Mouse (Mus musculus): ENCODE results near the gene Rwdd1.
A peak's percentile ranks its signal among the peaks of the same experiment; 100 is the strongest.
"Not testable (repeated sequence)": the region's sequence is repeated elsewhere in the genome, so short reads cannot be mapped to it uniquely, and the experiment has no call there.

The Rwdd1 gene

DNA sequence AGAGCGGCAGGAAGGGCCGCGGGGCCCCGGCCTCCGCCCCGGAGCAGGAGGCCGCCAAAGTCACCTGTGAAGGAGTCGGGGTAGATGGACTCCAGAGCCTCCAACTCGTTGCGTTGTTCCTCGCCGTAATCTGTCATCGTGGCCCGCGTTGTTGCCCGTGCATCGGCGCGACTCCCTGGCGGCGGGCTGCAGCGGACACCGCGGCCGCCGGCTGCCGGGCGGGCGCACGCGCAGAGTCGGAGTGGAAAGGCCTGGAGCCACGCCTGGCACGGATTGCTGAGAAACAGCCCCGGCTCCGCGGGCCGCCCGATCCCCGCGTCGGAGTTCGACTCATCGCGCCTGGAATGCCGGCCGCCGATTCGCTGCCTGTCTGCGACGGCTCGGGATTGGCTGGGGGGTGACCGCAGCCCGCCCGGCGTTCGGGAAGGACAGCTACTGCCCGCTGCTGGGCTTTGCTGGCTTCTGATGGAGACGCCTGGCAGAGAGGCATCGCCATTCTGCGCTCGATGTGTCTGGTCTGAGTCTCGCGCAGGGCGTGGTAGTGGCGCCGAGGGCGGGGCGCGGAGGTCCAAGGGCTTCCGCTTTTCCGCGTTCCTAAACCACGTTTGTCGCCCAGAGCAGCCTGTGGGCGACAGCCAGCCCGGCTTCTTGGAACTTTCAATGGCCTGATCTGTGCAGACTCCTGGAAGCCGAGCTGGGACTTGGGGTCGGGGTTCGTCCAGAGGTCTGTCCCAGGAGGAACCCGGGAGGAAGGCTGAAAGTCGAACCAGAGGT, at the start of gene Rwdd1:
Rwdd1 (minus strand) TSS at position 323 of the 774 bp plus-strand sequence.
- DNase-seq (ENCODE audit: low read depth, low spot score), result peak; percentile 95

DNA sequence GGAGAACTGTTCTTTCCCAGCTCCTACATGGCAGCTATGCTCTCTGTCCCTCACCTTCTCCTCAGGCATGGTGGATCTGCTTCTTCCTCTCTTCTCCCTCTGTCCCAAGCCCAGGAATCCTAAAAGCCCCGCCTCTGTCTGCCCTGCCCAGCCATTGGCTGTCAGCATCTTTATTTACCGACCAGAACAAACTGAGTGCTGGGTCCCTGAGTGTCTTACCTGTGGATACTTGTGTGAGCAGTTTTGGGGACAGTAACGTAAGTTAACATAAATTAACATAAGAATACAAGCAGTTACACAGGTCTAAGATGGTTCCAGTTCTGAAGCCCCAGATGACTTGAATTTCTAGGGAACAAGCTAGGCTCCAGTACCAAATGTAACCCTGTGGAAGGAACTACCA, 47.2 kb upstream of the Rwdd1 start:
- peak; percentile 64 for DNase-seq (ENCODE audit: low read depth, low spot score)

DNA sequence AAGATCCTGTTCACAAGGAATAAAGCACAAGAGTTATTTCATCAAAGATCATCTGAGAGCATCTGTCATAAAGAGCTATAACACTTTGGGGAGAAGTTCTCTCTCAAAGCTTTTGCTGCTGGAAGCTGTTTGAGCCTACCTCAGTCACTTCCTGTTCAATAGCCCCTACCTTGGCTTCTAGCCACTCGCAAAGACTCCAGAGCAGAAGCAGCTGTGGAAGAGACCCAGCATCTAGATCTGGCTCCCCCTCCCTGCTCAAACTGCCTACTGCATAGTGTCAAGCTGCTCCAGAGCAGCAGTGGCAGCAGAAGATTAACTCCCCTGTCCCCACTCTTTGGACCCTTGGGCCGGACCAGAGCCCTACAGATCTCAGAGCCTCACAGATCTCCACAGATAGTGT, 34.6 kb upstream of the Rwdd1 start:
- DNase-seq (ENCODE audit: low read depth, low spot score), result no peak

DNA sequence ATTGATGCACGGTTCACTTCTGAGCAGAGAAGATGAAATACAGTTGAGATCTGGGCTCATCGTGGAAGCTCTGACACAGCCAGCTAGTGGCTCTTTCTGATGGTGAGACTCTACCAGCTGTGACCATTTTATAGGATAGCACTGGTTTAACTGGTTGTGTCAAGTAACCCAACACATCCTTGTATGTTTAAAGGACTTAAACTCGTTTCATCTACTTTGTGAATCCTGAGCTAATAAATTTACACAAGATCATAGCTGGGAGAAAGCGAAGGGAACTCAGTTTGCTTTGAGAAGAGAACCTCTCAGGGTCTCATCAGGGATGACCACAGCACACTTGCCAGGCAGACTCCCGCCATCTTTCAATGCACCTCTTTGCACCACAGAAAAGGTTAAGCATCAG, 24.8 kb upstream of the Rwdd1 start, which contains the start of gene Calhm4:
Calhm4 (minus strand) TSS at position 101 of the 400 bp plus-strand sequence.
- DNase-seq (ENCODE audit: low read depth, low spot score), result no peak

DNA sequence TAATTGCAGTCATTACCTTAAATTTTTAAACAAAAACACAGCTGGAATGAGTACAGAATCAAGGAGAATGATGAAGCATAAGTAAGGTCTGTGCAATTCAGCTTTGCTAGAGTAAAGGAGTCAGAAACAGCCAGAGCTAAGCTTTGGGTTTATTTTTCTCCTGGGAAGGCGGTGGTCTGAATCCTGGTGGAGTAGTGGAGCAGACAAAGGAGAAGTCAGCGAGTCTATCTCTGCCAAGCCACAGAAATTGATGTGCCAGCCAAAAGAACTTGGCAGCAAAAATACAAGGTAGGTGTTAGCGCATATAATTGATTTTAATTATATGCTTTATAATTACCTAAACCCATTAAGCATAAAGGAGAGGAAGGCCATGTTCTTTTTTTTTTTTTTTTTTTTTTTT, 18.0 kb upstream of the Rwdd1 start, which contains the start of gene Trappc3l:
Trappc3l (plus strand) TSS at position 197 of the 400 bp plus-strand sequence.
- no peak for DNase-seq (ENCODE audit: low read depth, low spot score)

DNA sequence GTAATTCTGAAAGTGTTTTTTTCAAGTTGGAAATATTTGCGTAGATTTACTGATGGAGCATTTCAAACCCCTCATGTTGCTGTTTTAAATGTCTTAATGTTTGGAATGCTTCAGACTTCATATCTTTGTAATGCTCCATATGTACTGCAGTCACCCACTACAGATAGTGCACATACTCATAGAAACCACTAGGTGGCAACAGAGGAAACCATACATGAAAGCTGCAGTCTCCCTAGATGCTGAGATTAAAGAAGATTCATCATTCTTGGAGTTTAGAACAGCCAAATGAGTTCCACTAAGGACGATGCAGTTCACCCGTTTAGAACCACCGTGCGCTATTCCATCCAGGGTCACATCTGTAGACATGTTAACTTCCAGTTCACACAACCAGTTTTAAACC, 17.2 kb upstream of the Rwdd1 start:
- peak; percentile 62 for DNase-seq (ENCODE audit: low read depth, low spot score)

DNA sequence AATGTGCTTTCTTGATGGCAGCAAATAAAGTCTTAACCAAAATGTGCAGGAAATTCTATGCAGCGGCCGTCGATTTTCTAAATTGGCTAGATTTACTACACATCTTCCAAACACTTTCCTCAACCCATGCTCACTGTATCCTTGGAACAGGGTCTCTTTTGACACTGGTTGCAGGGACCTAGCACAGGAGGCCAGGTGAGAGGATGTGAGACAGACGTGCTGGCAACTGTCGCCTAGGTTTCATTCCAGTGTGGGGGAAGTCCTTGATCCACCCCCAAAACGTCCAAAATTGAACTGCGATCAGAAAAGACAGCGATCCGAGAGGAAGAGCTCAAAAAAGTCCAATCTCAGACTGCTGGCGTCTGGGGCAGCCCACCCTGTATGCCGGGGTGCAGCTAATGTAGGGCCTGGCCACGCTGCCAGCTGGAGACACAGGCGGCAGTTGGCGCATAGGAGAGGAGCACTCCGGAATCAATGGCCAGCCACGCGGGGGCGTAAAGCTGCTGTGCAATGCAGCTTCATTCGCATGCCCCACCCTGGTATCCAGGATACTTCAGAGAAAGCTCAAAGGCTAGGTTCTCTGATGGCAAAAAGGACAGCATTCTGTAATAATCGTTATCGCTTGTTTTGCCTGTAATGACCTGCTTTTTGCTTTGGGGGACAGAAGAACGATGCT, 14.3 kb upstream of the Rwdd1 start:
- DNase-seq (ENCODE audit: low read depth, low spot score), result peak; percentile 86

DNA sequence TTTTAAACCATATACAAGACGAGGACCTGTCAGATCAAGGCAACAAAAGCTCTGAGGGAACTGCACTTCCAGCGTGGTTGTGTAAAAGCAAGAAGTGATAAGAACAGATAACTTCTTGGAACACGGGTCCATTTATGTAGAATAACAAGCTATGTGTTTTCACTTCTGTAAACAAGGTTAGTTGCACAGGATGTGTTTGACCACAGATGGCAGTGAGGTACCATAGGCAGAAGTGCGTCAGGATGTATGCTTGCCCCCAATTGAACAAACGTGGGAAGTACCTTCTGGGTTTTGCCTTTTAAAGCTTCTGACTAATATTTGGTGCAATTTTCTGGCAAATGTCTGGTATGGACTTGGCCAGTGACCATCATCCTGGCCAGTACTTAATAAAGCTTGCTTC, 10.9 kb upstream of the Rwdd1 start:
- DNase-seq (ENCODE audit: low read depth, low spot score), result no peak

DNA sequence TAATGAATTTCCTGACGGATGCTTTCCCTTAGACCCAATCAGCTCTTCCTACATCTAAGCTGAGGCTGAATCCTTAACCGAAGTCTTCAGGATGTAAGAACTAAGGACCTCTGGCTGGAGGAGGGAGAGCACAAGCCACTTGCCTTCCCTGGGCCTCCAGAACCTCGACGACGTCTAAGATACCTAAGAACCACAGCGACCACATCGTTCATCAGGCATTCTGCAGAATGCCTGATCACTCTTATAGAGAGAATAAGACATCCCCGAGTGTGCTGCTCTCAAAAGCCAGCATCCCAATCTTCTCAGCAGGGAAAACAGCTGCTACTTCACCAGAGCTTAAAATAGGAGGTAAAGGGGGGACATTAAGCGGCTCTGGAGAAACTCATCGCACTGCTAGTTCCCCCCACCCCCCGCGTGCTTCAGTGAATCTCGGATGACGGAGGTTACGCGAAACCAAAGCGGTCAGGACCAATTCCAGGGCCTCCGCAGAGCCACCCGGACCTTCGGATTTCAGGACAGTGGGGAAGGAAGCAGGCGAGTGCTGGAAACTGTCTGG, 600 bp downstream of the Rwdd1 start:
- DNase-seq (ENCODE audit: low read depth, low spot score), result peak; percentile 14

DNA sequence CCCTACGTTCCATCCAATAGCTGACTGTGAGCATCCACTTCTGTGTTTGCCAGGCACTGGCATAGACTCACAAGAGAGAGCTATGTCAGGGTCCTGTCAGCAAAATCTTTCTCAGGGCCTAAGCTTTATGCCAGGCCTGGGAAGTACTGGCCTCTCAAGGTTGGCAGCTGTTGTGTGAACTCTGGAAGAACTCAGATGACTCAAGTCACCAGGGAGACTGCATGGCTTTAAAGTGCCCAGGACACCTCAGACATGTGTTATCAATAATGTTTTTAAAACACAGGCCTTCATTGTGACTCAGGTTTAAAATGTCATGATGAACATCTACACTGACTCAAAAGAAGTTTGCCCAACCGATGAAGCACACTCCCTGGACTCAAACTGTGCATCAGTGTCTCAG, 6.2 kb downstream of the Rwdd1 start:
- DNase-seq (ENCODE audit: low read depth, low spot score), result no peak

DNA sequence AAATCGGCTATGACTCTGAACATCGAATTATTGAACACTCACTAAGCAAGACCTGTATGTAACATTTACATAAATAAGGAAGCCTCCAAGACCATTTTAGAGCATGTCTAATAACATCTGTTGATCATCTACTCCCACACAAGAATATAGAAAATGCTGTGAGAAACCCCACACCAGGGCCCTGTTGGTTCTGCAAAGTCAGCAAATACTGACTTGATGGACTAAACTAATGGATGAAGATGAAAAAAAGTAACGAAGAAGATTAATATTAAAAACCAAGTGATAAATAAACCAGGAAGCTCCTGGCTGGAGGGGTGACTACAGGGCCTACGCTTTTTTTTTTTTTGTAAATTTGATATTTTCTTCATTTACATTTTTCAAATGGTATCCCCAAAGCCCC, 6.8 kb downstream of the Rwdd1 start:
- DNase-seq (ENCODE audit: low read depth, low spot score), result no peak

DNA sequence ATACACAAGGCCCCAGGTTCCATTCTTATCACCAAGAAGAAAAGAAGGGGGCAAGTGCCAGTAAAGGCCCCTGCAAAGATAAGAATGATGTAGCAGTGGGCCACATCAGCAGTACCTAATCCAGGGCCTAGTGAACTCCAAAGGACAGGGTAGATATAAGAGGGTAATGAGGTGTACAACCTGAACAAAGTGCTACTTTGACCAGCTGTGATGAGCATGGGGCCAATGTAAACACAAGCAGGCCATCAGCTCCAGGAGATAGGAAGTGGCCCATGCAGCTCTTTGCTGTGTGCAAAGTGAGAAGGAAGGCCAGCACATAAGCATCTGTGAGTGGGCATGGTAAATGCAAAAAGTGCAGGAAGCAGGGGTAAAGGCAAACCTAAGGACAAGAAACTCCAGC, 21.0 kb downstream of the Rwdd1 start:
- no peak for DNase-seq (ENCODE audit: low read depth, low spot score)

DNA sequence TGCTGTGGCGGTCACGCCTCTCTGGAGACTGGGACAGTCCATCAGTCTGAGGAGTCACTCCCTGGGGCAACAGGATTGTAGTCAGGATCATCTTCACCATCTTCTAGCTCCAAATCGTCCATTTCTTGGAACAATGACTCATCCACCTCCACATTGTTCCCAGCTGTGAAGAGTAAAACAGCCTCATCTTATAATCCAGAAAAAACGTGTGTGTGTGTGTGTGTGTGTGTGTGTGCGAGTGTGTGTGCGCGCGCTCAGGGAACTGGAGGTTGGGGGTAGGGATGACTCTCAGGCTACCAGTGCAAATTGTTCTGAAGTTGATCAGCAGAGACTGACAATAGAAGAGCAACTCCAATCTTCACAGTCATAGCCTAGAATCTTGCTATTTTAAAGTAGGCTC, 22.7 kb downstream of the Rwdd1 start:
- DNase-seq (ENCODE audit: low read depth, low spot score), result not testable (repeated sequence)

DNA sequence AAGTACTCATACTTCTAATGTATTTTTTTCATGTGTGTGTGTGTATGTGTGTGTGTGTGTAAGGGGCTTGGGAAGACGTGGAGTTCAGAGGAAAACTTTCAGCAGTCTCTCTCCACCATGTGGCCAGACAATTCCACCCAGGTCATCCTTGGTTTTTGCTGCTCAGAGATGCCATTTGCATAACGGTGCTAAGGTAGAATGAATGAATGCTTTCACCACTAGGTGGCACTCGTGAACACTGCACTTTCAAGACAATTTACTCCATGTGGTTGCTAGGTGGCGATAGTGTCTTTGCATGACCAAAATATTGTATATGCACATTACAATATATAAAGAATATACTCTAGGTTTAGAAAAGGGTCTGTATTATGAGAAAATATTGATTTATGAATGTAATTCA, 32.7 kb downstream of the Rwdd1 start:
- DNase-seq (ENCODE audit: low read depth, low spot score), result peak; percentile 97

DNA sequence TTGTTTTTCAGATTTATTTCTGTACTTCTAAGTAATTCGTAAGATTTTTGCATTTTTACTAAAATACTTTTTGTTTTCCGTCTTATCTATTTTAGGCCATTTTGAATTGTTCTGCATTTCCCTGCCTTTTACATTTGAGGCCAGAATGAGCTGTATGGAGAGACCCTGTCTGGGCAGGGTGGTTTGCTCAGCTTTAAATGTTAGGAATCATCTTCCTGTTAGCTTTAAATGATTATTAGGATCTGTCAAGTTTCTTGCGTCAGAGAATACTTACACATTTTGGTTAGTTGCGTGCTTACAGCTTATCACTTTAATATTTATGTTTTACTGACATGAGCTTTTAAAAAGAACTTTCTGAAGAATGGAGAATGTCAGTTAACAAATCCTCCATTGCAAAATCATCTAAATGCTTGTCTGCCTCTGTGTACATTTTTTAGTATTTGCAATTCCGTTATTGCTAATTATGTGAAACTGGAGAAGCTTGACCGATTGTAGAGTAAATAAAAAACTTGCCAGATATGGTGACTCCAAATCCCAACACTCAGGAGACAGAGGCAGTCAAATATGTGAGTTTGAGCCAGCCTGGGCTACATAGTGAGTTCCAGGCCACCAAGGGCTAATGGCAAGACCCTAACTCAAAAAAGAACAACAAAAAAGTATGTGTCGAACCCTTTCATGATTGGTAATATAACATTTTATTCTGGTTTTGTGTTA, 44.5 kb downstream of the Rwdd1 start:
- DNase-seq (ENCODE audit: low read depth, low spot score), result no peak

DNA sequence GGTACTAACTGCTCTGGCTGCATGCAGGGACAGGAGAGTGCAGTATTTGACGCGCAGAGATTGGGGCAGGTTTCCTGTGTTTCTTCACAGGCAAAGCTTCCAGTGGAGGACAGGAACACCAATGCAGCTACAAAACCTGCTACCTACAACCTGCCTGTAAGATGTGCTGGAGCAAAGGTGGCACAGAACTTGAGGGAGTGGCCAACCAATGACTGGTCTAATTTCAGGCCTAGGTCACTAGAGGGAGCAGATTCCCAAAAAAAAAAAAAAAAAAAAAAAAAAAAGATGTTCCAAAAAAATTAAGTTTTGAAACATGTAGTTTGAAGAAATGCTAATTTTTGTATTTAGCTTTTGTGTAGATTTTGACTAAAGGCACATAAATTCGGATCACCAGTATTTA, 66.9 kb downstream of the Rwdd1 start:
- peak; percentile 42 for DNase-seq (ENCODE audit: low read depth, low spot score)

DNA sequence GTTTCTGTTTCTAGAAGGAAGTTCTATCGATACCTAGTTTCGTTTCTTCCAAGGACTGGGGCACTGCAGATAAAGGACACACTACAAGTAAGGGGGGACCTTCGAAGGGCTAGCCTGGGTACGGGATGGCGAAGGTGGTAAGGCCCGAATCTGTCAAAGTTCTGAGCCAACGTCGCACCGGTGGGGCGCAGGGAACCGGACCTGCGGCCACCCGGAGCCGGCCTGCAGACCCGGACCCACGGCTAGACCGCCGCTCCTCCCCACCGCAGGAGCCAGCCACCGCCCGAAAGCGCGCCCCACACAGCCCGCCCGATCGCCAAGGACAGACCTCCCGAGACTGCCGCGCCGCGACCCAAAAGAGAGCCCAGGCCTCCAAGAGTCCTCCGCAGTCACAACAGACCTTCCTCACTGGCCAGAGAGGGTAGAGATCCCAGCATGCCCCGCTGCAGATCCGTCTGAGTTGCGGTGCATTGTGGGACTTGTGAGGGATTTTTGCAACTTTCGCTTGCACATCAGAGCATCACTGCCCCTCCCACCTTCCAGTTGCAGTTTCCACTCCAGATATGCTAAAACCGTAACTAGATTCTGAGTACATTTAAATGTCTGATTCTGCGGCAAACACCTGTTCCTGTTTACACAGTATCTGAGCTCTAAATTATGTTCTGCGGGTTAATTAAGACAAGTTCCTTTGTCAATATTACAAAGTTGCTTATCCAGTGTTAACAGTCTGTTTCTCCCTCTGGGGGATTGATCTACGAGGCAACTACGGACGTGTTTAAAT, 68.4 kb downstream of the Rwdd1 start, which contains the start of gene Zup1:
Zup1 (minus strand) TSS at position 467 of the 781 bp plus-strand sequence.
- DNase-seq (ENCODE audit: low read depth, low spot score), result peak; percentile 86

Measured in ES-CJ7 (cell line).